Mouse (Mus musculus): ENCODE measurements at regions not wholly inside any gene's neighbourhood (a gene's known extent, or its start where the extent isn't known, plus 50 kb on each side); places are given as distances from the start of the nearest gene placed in this dataset.
"Not testable (repeated sequence)": the region's sequence is repeated elsewhere in the genome, so short reads cannot be mapped to it uniquely, and the experiment has no call there.

DNA sequence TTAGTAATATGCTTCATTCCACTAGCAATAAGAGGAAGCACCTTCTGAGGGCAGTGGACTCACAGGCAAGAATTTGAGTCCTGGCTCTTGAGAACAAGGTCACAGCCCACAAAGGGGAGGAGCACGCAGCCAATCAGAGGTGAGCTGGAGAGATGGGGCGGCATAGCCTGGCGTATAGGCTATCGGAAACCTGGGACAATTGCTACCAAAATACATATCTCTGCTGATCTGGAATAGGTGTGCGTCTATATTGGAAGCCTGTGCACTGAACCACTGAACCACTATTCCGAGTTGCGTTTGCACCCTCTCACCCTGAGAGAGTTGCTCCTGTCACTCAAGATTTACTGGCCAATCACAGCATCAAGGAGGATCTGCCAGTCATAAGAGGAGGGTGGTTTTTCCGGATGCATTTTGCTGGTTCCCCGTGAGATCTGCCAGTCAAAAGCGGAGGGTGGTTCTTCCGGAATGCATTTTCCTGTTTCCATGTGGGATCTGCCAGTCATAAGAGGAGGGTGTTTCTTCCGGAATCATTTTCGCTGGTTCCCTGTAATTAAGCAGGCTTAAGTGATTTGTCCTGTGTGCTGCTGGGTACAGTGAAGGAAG is 80.1 kb upstream of the Riok2 start:
- DNase-seq = peak; percentile 79 to 80

DNA sequence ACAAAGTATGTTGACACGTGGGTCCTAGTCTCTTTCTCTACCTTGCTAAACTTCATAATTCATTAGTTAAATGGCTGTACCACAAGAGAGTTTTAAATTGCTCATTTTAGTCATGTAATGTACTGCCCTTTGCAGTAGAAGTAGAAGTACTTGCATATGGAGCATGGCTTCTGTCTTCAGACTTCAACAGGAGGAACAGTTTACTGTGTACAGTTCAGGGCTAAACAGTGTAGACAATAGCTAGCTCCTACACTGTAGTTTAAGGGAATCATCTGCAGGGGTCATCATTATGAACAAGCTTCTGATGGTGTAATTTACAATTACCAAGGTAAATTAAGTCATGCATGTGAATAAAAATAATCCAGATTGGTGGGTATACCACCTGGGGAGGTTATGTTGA is 79.1 kb upstream of the Riok2 start:
- DNase-seq = not testable (repeated sequence)

DNA sequence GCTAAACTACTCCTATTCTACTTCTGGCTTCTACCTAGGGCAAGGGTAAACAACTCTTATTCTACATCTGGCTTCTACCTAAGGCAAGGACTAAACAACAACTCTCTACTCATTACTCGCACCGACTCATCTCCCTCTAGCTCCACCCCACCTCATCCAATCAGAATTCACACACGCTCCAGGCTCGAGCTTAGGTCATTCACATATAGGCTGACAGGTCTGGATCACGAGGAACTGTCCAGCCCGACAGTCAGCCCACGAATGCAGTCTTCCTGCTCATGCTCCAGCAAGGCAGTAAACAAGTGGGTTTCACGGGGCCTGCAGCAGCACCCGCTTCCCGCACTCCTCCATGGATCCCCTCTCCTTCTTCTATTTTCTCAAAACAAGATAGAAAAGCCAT is 70.6 kb upstream of the Riok2 start:
- not testable (repeated sequence) for DNase-seq
